Mouse (Mus musculus): ENCODE data around the gene Cyp2b23.
"Not testable (repeated sequence)": the region's sequence is repeated elsewhere in the genome, so short reads cannot be mapped to it uniquely, and the experiment has no call there.

Gene Cyp2b23

DNA sequence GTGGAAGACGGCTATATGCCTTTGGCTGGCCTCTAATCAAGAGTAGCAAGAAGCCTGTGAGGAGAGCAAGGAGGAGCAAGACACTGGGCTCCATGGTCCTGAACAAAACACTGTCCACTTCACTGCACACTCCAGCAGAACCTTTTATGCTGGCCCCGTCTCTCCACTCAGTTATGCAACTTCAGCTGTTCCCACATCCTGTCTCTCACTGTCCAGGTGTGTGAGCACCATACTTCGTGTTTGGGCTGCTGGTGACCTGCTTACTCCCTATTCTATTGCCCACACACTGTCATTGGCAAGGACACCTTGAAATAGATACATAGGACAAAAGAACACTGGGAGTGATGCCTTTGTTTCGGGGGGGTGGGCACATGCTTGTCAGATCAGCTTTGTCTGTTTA, at the start of gene Cyp2b23:
Gene Cyp2b23, minus strand, starts transcription at position 101 of the 400 bp plus-strand sequence.
- no peak for DNase-seq (ENCODE audit: low spot score in 2 of 2)

- no peak for DNase-seq (ENCODE audit: low spot score in 2 of 2)
These were observed 24.8 kb upstream of the Cyp2b23 start for GRCm38 (mm10) chr7:26711061-26711460.

DNA sequence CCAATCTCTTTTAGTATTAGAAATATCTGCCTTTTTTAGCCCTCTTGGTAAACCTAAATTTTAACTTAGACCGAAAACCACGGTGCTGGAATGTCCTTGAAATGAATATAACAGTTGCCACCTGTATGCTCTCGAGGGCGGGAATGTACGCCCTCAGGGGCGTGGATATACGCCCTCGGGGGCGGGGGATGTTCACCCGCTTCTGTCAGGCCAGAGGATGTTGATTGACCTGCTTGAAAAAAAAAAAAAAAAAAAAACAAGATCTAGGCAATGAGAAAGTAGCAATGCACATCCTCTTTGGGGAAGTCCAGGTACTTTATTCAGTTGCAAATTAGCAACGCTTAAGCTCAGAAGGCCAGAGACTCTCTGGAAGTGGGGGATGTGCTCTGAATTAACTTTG, 20.8 kb upstream of the Cyp2b23 start:
- DNase-seq (ENCODE audit: low spot score in 2 of 2), result no peak

DNA sequence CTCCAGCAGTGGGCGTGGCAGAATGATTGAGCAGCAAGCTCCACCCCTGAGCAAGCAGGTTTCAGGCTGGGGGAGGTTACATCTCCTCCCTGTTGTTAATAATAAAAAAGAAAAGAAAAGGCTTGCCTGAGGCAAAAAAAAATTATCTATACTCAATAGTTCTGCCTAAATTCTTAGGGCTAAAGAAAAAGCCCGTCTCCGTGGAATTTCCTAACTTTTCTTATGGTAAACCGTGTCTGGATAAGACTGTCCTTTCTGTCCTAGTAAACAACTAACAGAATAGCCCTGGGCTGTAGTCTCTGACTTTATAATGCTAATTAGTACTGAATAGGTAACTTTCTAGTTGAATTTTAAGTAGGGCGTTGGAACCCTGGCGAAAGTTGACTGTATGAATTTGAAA, 20.0 kb upstream of the Cyp2b23 start:
- not testable (repeated sequence) for DNase-seq (ENCODE audit: low spot score in 2 of 2)

GRCm38 (mm10) chr7:26700151-26700550, 13.9 kb upstream of the Cyp2b23 start:
- DNase-seq (ENCODE audit: low spot score in 2 of 2), result no peak

GRCm38 (mm10) chr7:26685713-26686112, 524 bp downstream of the Cyp2b23 start:
- DNase-seq (ENCODE audit: low spot score in 2 of 2), result no peak

GRCm38 (mm10) chr7:26667466-26667865, 18.8 kb downstream of the Cyp2b23 start:
- not testable (repeated sequence) for DNase-seq (ENCODE audit: low spot score in 2 of 2)

GRCm38 (mm10) chr7:26666011-26666410, 20.2 kb downstream of the Cyp2b23 start:
- DNase-seq (ENCODE audit: low spot score in 2 of 2), result no peak

DNA sequence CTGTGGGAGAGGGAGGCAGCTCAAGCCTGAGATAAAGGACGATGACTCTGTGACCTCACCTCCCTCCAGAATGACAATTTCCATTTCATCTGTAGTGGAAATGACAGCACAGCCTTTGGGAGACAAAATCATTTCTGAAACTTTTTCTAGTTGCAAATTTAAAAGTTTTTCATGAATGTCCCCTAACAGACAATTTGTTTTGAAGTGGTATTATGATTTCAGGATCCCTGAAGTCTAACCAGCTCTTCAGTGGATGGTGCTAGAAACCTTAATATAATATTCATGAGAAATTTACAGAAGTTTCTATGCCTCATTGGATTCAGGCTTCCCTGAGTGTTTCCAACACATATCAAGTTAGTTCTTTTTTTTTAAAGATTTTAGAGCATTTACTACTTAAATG, 67.9 kb downstream of the Cyp2b23 start, which contains the start of gene Vmn1r185:
Gene Vmn1r185, minus strand, starts transcription at position 101 of the 400 bp plus-strand sequence.
- not testable (repeated sequence) for DNase-seq (ENCODE audit: low spot score in 2 of 2)

Data from spleen, postnatal 4 days (tissue).